Mouse (Mus musculus) embryonic facial prominence, embryonic 14.5 days (tissue): ENCODE data around the gene Tbc1d4. TPM values are rescaled to one million over a fixed set of nuclear protein-coding genes. Genes with fewer than 3 reads are reported as not detected.
A peak's percentile ranks its signal among the peaks of the same experiment; 100 is the strongest.

Experiments
- ATAC-seq: fragments of 200-750 bp; cut with Nextera tagmentation; 2 replicates; pipeline ENCODE4 v1.8.0; 2017; ENCODE audit warnings: low read depth, moderate number of reproducible peaks, moderate TSS enrichment
- DNase-seq: peaks from one replicate; pipeline ENCODE4 v3.0.0-alpha.2; 2015; ENCODE audit warnings: low spot score
- H3K27ac ChIP-seq: fragments of 300-500 bp; sonication (generic); replicated peaks from 2 replicates; pipeline ENCODE4 v1.5.1; 2014; ENCODE audit warnings: low read depth, mild to moderate bottlenecking, low read length, moderate library complexity
- H3K27me3 ChIP-seq: fragments of 300-500 bp; sonication (generic); replicated peaks from 2 replicates; pipeline ENCODE4 v1.6.1; 2014; ENCODE audit warnings: low read length; ENCODE audit not compliant: control insufficient read depth, insufficient read depth
- H3K36me3 ChIP-seq: fragments of 300-500 bp; sonication (generic); 2 replicates; pipeline ENCODE4 v1.6.1; 2014; ENCODE audit warnings: low read length, mixed read lengths; ENCODE audit not compliant: control insufficient read depth, insufficient read depth
- H3K4me1 ChIP-seq: fragments of 300-500 bp; sonication (generic); 2 replicates; pipeline ENCODE4 v1.6.1; 2014; ENCODE audit warnings: antibody characterized with exemption, low read length; ENCODE audit not compliant: control insufficient read depth, insufficient read depth
- H3K4me2 ChIP-seq: fragments of 300-500 bp; sonication (generic); 2 replicates; pipeline ENCODE4 v1.6.1; 2014; ENCODE audit warnings: low read depth, mild to moderate bottlenecking, low read length, moderate library complexity, mixed read lengths
- H3K4me3 ChIP-seq: fragments of 300-500 bp; sonication (generic); 2 replicates; pipeline ENCODE4 v1.5.1; 2014; ENCODE audit warnings: low read depth, mild to moderate bottlenecking, low read length
- H3K9ac ChIP-seq: fragments of 300-500 bp; sonication (generic); 2 replicates; pipeline ENCODE4 v1.6.1; 2014; ENCODE audit warnings: low read depth, mild to moderate bottlenecking, low read length, moderate library complexity, mixed read lengths
- H3K9me3 ChIP-seq: fragments of 300-500 bp; sonication (generic); 2 replicates; pipeline ENCODE4 v1.6.1; 2016; ENCODE audit warnings: low read length; ENCODE audit not compliant: control insufficient read depth
- WGBS: fragments of 180-500 bp; shearing (Covaris S2); extraction: QIAGEN DNeasy Blood & Tissue Kit; methylation state at CpG from one replicate; pipeline ENCODE4 v1.1.7; 2014; 5-methylcytosine and 5-hydroxymethylcytosine counted together
- polyA plus RNA-seq: library from polyadenylated mRNA; unstranded; fragments of >200 nt; fragmentation: Nextera tagmentation; extraction: Ambion mirVana; gene quantifications from 2 replicates; pipeline ENCODE4 v1.2.1, GENCODE M21; 2014

The Tbc1d4 gene
- polyA plus RNA-seq, 1 experiment from 2014 or later = 17.3 TPM

DNA sequence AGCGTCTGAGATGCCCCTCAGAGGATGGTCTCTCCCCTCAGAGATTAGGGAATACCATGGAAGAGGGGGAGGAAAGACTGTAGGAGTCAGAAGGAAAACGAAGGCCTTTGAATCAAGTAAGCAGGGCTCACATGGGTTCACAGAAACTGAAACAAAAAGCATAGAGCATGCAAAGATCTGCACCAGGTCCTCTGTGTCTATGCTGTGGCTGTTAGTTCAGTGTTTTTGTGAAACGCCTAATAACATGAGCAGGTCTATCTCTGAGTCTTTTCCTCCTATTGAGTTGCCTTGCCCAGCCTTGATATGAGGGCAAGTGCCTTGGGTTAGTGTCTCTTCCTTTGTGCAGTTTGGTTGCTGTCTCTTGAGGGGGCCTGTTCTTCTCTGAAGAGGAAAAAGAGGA, 49.5 kb downstream of the Tbc1d4 start:
- H3K4me1 ChIP-seq = no peaks in the 10 kb centered on the region
- WGBS = 81% methylated on average over 3 of the region's 3 CpGs
- no peak for DNase-seq
- no peak overlapping the region for H3K9ac ChIP-seq
- H3K27me3 ChIP-seq = no peaks in the 10 kb centered on the region
- H3K27ac ChIP-seq = no peak overlapping the region
- no peaks in the 10 kb centered on the region for H3K9me3 ChIP-seq
- H3K4me3 ChIP-seq = no peak overlapping the region
- no peaks in the 10 kb centered on the region for H3K36me3 ChIP-seq
- ATAC-seq = no peak
- H3K4me2 ChIP-seq = no peak overlapping the region

DNA sequence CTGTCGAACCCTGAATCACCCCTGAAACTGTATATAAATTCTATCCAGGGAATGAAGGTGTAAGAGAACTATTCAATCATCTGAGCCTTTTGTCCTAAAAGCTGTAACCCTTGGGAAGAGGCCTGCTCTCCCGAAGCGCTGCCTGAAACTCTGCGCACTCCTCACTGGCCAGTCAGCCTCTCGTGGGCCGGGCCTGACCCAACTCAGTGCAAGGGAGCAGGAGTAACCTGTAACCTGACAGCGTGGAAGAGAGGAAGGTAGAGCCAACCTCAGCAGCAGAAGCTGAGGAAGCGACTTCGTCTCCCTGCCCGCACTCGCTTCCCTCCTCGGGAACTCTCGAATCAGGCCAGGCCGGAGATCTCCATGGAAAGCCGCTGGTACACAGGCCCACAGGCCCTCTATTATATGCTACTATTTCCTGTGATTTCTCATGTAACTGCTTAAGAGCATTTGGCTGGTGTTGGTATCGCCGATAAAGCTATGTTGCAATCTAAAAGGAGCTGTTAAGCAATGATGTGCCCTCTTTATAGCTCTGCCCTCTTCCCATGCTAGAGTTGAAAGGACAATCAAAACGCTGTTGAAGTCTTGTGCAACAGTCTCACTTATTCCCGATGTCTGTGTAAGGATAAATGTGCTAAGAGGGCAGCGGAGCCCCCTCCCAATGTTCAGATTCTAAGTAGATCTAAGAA, 60.0 kb downstream of the Tbc1d4 start:
- 90% methylated on average over 20 of the region's 20 CpGs for WGBS
- Histone ChIP-seq H3K4me2 (no peak overlapping the region), H3K27me3 (no peaks in the 10 kb centered on the region), H3K4me1 (peaks cover 5% of the 10 kb centered on the region; the same call in 1 of the 2 replicates), H3K36me3 (no peaks in the 10 kb centered on the region), H3K9me3 (no peaks in the 10 kb centered on the region), H3K9ac (no peak overlapping the region), H3K4me3 (no peak overlapping the region), H3K27ac (no peak overlapping the region)
- DNase-seq (no peak), ATAC-seq (no peak)

DNA sequence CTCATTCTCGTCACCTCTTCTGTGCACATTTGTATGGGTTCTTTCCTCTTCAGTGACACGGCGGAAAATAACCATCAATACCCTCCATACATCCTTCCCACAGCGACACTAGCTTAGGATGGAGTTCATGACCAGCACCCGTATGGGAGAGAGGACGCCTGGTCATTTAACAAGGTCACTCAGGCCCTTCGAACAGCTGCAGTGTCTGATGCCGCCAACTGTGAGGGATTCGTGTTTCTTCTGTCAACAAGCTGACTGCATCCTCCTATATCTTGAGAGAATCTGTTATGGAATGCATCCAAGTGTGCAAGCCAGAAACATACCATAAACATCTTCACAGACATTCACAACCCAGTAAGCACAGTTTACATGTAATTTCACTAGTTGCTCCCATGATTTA, 67.1 kb downstream of the Tbc1d4 start:
- H3K9ac ChIP-seq = no peak overlapping the region
- no peak overlapping the region for H3K27ac ChIP-seq
- peak; percentile 30 for DNase-seq
- 66% methylated on average over 9 of the region's 9 CpGs for WGBS
- no peaks in the 10 kb centered on the region for H3K27me3 ChIP-seq
- H3K4me1 ChIP-seq = peaks cover 5% of the 10 kb centered on the region; the same call in 1 of the 2 replicates
- no peaks in the 10 kb centered on the region for H3K9me3 ChIP-seq
- H3K4me3 ChIP-seq = no peak overlapping the region
- H3K4me2 ChIP-seq = no peak overlapping the region
- no peak for ATAC-seq
- H3K36me3 ChIP-seq = no peaks in the 10 kb centered on the region

DNA sequence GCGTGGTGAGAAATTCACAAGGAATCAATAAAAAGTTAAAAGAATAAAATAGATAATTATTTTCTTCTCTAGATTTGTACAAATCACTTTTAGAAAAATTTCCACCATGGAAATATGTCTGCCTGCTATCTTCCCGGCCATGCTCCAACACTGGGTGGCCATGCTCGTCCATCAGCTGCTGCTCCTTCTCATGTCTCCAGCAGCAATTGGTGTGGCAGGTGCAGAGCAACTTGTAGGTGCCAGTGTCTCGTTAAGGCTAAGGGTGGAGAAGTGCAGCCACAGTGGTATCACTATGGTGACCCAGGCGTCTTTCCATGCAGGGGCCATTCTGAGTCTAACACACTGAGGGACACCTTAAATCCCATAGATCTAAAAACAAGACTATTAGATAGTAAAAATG, 67.8 kb downstream of the Tbc1d4 start:
- no peaks in the 10 kb centered on the region for H3K36me3 ChIP-seq
- no peaks in the 10 kb centered on the region for H3K27me3 ChIP-seq
- no peak overlapping the region for H3K9ac ChIP-seq
- H3K9me3 ChIP-seq = no peaks in the 10 kb centered on the region
- H3K4me3 ChIP-seq = no peak overlapping the region
- H3K4me2 ChIP-seq = no peak overlapping the region
- DNase-seq = no peak
- ATAC-seq = no peak
- WGBS = 86% methylated on average over 5 of the region's 5 CpGs
- peaks cover 2% of the 10 kb centered on the region; the same call in 1 of the 2 replicates for H3K4me1 ChIP-seq
- no peak overlapping the region for H3K27ac ChIP-seq

DNA sequence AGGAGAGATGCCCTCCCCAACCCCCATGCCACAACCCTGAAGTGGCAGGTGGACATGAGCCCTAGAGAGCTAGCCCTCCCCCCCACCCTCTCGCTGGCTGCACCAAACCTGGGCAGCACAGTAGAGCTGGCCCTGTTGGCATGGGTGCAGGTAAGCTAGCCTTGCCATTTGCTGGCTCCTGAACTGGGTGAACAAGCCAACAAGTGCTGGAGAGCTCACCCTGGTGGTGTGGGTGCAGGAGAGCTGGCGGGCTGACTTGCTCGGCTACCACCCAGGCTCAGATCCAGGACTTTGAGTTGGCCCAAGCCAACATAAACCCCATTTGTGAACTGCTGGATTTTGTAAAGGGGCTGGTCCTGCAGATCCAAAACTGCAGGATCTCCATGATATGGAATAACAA, 68.5 kb downstream of the Tbc1d4 start:
- no peaks in the 10 kb centered on the region for H3K36me3 ChIP-seq
- ATAC-seq = no peak
- 91% methylated on average over 3 of the region's 3 CpGs for WGBS

DNA sequence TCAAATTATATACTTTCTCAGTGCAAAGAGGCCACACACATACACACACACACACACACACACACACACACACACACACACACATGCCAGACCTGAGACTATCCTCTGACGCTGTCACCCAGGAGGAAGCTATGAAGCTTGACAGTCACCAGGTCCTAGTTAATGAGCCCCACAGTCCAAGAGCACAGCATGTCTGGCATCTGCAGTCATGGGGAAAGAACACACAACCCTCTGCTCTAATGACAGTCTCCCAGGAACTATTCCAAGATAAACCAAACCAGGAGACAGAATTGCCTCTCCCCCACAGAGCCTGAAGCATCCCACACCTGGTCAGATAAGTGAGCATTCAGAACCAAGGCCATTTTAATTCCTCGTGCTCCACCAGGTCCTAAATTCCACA, 71.1 kb downstream of the Tbc1d4 start:
- DNase-seq (peak; percentile 37), ATAC-seq (peak; percentile 75)
- Histone ChIP-seq H3K9ac (no peak overlapping the region), H3K27me3 (no peaks in the 10 kb centered on the region), H3K36me3 (no peaks in the 10 kb centered on the region), H3K27ac (no peak overlapping the region), H3K4me3 (no peak overlapping the region), H3K4me2 (no peak overlapping the region), H3K9me3 (no peaks in the 10 kb centered on the region), H3K4me1 (no peaks in the 10 kb centered on the region)
- 50% methylated on average over 2 of the region's 2 CpGs for WGBS

More for the DNA sequence above, 68.5 kb downstream of the Tbc1d4 start:
- Histone ChIP-seq H3K27me3 (no peaks in the 10 kb centered on the region), H3K9ac (no peak overlapping the region), H3K9me3 (no peaks in the 10 kb centered on the region), H3K4me2 (no peak overlapping the region), H3K27ac (no peak overlapping the region), H3K4me3 (no peak overlapping the region), H3K4me1 (no peaks in the 10 kb centered on the region)
- DNase-seq = no peak

DNA sequence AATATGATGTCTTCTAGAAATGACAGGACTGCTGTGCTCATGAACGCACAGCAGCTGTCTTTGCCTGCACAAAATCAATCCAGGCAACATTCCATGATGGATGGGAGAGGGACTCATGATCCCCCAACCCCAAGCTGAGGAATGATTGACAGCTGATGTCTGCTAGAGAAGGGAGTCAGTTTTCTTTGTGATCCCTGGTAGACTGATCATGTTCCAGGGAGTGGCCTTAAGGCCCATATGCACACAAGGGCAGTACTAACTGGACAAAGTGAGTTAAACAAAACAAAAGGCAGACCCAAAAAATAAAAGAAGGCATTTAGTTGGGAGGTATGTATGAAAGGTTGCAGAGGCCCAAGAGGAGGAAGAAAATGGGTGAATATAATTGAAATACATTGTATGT, 71.6 kb downstream of the Tbc1d4 start:
- Histone ChIP-seq H3K27ac (no peak overlapping the region), H3K4me1 (no peaks in the 10 kb centered on the region)

DNA sequence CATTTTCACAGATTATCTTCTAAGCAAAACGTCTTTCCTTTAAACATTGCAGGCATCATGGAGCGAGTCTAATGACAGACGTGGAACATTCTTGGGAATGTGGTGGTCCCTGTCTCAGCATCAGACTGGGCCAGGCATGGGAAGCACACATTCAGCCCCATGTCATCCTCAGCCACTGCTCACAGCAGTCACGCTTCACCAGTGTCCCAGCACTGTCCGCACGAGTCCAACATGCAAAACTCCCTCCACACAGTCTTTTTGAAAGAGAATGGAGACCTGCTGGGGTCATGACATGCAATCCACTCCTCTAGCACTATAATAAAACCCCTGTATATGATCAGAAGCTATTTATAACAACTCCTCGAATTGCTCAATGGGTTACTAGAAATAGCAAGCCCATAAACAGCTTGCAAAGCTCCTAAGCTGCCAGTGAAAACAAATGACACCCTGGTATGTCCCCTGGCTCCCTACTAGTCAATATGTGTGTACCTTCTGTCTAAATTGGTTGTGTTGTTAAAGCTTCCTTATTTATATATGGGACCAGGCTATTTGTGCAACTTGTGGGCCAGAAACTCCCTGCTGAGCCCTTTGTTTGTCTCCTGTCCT, 76.8 kb downstream of the Tbc1d4 start:
- Histone ChIP-seq H3K4me1 (no peaks in the 10 kb centered on the region), H3K27ac (no peak overlapping the region), H3K9me3 (no peaks in the 10 kb centered on the region), H3K4me3 (no peak overlapping the region), H3K36me3 (no peaks in the 10 kb centered on the region), H3K4me2 (no peak overlapping the region), H3K9ac (no peak overlapping the region), H3K27me3 (no peaks in the 10 kb centered on the region)
- 75% methylated on average over 7 of the region's 7 CpGs for WGBS
- ATAC-seq = no peak
- DNase-seq = no peak

More for the DNA sequence above, 71.6 kb downstream of the Tbc1d4 start:
- H3K9ac ChIP-seq = no peak overlapping the region
- no peaks in the 10 kb centered on the region for H3K36me3 ChIP-seq
- no peak overlapping the region for H3K4me2 ChIP-seq
- WGBS = 47% methylated on average over 1 of the region's 1 CpGs
- no peaks in the 10 kb centered on the region for H3K9me3 ChIP-seq
- DNase-seq (no peak), ATAC-seq (no peak; the same call in 1 of the 2 replicates)
- no peaks in the 10 kb centered on the region for H3K27me3 ChIP-seq
- H3K4me3 ChIP-seq = no peak overlapping the region

DNA sequence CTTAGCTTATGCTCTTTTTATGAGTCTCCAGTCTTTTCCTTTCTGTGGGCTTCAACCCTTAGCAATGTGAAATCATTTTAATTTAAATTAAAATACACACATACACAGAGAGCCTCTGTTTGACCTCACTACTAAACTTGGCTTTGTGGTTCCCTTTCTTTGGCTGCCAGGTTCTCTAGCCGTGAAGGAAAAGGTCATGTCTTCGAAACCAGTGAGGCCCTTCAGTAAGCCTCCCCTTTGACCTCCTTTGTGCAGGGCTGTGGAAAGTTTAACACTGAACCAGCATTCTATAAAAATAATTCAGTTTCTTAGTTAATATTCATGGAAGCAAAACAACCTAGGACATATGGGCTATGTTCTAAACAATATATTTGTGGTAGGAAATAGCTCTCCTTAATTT, 78.5 kb downstream of the Tbc1d4 start:
- H3K4me1 ChIP-seq = no peaks in the 10 kb centered on the region
- H3K4me3 ChIP-seq = no peak overlapping the region
- no peak overlapping the region for H3K9ac ChIP-seq
- no peaks in the 10 kb centered on the region for H3K36me3 ChIP-seq
- H3K9me3 ChIP-seq = no peaks in the 10 kb centered on the region
- no peak overlapping the region for H3K27ac ChIP-seq
- no peak overlapping the region for H3K4me2 ChIP-seq
- H3K27me3 ChIP-seq = no peaks in the 10 kb centered on the region
- ATAC-seq (no peak), DNase-seq (no peak)
- WGBS = 66% methylated on average over 2 of the region's 2 CpGs
